Mouse (Mus musculus) embryo, embryonic 10.5 days (tissue): Measurements from ENCODE around the gene Cyp2r1.
"Not testable (repeated sequence)": the region's sequence is repeated elsewhere in the genome, so short reads cannot be mapped to it uniquely, and the experiment has no call there.

Experiments used
- DNase-seq: peaks from one replicate; pipeline ENCODE4 v3.0.0-alpha.2; 2015; ENCODE audit warnings: low spot score

Gene Cyp2r1

GRCm38 (mm10) chr7:114562531-114563241 lies at the start of gene Cyp2r1:
Cyp2r1 (minus strand) TSS chr7:114562972.
- DNase-seq, result peak; percentile 91

DNA sequence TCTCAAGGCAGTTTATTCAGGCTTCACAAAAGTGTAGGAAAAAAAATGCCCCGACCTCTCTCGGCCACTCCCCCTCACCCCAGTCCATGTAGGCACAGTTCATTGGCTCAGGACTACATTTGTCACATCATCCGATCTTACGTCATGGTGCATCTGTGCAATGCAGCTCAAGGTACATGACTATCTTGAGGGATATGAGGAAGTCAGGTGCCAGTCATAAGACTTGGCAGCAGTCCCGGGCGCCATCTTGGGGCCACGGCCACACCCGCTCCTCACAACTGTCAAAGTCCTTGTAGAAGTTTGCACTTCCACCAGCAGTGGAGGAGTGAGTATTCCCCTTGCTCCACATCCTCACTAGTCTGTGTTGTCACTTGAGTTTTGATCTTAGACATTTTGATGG lies 31.6 kb upstream of the Cyp2r1 start:
- not testable (repeated sequence) for DNase-seq

DNA sequence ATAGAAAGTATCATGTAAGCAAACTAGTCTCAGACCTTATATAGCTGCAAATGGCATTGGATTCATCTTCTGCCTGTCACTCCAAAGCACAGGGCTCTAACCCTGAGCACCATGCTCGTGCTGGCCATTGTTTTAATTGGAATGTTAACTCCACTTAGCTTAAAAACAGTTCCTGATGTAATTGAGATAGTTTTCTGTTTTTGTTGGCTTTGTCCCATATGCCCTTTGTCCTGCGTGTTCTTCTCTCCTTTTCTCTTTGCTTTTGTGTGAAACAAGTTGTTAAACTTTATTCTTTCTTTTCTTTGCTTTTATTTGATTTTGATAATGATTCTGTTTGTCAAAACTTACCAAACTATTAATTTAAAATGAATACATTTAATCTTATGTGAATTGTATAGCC lies 19.7 kb upstream of the Cyp2r1 start:
- DNase-seq, result no peak

DNA sequence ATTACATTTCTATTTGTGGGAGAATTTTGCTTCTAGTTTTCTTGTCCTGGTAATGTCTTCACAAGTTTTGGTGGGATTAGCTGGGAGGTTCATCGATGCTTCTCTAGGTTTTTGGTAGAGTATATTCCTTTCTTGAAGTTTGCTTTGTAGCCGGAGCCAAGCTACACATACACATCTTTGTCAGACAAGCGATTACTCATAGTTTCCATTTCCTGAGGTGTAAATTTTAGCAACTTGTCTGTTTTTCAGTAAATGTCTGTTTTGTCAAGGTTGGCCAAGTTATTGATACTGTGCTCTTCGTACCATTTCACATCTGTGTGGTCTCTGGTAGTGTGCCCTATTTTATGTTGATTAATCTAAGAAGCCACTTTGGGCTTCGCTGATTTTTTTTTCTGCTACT lies 18.4 kb upstream of the Cyp2r1 start:
- DNase-seq, result no peak

DNA sequence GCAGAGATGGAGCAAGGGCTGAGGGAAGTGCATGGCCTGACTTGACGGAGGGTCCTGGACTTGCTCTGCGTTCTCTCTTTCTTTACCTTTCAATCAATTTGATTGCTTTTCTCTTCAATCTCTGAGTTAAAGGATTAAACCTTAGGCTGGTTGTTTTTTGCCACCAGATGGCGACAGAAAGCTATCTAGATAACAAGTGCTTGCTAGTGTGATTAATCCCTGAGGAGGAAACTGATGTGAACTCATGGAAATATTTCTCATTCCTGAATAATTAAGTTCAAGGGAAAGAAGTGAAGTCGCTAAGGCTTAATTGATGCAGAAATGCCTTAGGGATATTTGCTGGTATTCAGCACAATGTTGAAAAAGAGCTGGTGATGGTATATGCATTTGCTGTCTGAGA lies 17.7 kb upstream of the Cyp2r1 start:
- DNase-seq, result peak; percentile 84

GRCm38 (mm10) chr7:114577665-114578064 lies 14.9 kb upstream of the Cyp2r1 start:
- DNase-seq, result no peak

DNA sequence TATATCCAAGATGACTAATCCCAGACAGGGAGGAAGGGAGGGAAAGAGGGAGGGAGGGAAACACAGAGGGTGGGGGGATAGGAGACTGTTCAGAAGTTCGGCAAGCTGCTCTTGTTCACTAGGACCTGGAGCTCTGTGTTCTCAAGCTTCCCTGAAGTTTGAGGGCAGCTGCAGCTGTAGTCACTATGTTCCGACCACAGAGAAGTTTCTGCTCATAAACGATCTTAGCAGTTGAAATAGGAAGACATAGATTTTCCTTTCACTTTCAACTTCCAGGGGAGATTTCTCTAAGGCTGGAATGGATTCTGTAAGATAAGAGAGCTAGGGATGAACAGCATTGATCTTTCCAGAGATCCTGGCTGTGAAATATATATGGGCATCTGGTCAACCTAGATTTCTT lies 14.2 kb upstream of the Cyp2r1 start:
- DNase-seq, result no peak

- not testable (repeated sequence) for DNase-seq
Measured at GRCm38 (mm10) chr7:114573866-114574265, 11.1 kb upstream of the Cyp2r1 start.

GRCm38 (mm10) chr7:114536179-114536578 lies 26.6 kb downstream of the Cyp2r1 start:
- DNase-seq, result no peak

DNA sequence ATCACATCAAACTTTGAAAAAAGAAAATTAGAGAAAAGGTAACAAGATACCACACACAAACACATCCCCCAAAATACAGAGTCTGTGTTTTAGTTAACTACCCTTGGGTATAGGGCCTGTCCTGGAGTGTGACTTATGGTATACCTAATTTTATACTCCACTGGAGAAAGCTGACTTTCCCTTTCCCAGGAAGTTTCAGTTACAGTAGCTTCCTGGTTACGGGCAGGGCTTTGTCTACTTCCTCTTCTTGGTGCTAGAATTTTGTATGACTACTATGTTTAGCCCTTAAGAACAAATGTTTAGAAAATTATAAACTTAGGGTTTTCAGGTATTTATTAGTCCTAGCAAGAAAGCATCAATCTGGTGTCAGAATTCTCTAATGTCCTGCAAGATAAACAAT lies 36.5 kb downstream of the Cyp2r1 start:
- DNase-seq, result no peak

DNA sequence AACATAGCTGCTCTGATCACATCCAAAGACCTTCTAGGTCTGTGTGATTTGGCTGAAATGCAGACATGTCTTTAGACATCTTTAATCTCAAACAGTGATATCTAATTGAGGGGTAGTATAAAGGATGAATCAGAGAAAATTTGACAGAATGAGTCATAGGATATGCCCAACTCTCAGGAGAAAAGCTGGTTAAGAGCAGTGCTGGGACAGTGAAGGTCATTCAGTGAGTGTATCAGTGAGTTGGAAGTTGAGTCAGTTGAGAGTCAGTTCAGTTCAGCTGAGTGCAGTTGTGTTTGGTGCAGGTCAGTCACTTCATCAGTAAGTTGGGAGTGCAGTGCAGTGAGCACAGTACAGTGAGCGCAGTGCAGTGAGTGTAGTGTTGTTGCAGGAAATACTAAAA lies 42.6 kb downstream of the Cyp2r1 start:
- no peak for DNase-seq

DNA sequence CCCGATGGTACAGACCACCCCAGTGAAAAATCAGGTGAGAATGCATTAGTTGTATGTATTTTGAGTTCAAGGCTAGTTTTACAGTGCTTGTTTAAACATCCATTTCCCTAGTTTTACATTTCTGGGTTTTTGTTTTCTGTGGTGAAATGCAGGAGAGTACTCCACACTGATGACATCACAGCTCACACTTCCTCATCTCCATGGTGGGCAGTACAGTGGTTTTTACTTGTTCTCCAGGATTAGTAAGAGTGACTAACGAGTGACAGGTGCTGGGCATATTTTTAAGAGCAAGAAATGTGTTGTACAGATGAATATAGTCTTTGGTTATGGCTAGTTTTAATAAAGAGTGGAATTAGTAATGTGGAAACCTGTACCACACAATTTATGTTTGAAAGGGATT lies 53.9 kb downstream of the Cyp2r1 start:
- no peak for DNase-seq
